Comparison of ENCODE assay signal across 8 mouse cellular contexts in genomic region chr3:90623435-90624071, GRCm38 (mm10). TPM values are rescaled to one million over a fixed set of nuclear protein-coding genes. Genes with fewer than 3 reads are reported as not detected.
DNase-seq lines count a peak whose midpoint lies in the region; ATAC-seq lines count a peak whose summit lies in the region.
"Had no signal": no experiment of that assay in that cellular context is flagged by ENCODE, and none has a peak within 500 bp of the region (broad histone marks: within the 10 kb centered on the region; RNA-seq: fewer than 3 reads in every experiment).

No protein-coding gene starts in this region.

- peak; percentile 56; the same call in 1 of the 2 replicates for ATAC-seq in hindbrain, embryonic 11.5 days (ENCODE audit: low FRiP score)
- 0 out of 2 replicates have a peak, but pooled peaks have one; percentile 19 for ATAC-seq in limb, embryonic 15.5 days (ENCODE audit: insufficient number of reproducible peaks, low FRiP score, low TSS enrichment, low read depth)

- H3K4me1 ChIP-seq in hindbrain, embryonic 11.5 days (replicated peaks; ENCODE audit: control insufficient read depth, insufficient read depth, low read length): no peaks in the 10 kb centered on the region
- H3K4me1 ChIP-seq in limb, embryonic 15.5 days: peaks cover 11% of the 10 kb centered on the region

- no peaks in the 10 kb centered on the region for H3K9me3 ChIP-seq in hindbrain, embryonic 11.5 days (ENCODE audit: control insufficient read depth, low read length)
- H3K9me3 ChIP-seq in limb, embryonic 15.5 days: no peaks in the 10 kb centered on the region

- no peaks in the 10 kb centered on the region for H3K36me3 ChIP-seq in hindbrain, embryonic 11.5 days (ENCODE audit: control insufficient read depth, insufficient read depth, low read length)
- no peaks in the 10 kb centered on the region for H3K36me3 ChIP-seq in limb, embryonic 15.5 days

- H3K27me3 ChIP-seq in hindbrain, embryonic 11.5 days (ENCODE audit: control insufficient read depth, insufficient read depth, low read length): no peaks in the 10 kb centered on the region
- no peaks in the 10 kb centered on the region for H3K27me3 ChIP-seq in limb, embryonic 15.5 days

- no peak overlapping the region for H3K27ac ChIP-seq in hindbrain, embryonic 11.5 days (ENCODE audit: low read depth, low read length)
- H3K27ac ChIP-seq in limb, embryonic 15.5 days: peak overlapping the region; percentile 57; the same call in 1 of the 2 replicates
- H3K27ac ChIP-seq: liver, embryonic 14.5 days had no signal

- 6% methylated on average over 2 of the region's 2 CpGs for WGBS in hindbrain, embryonic 11.5 days
- 9% methylated on average over 2 of the region's 2 CpGs for WGBS in limb, embryonic 15.5 days

- no peak overlapping the region for H3K4me2 ChIP-seq in hindbrain, embryonic 11.5 days (replicated peaks; ENCODE audit: low read depth, low read length)
- H3K4me2 ChIP-seq in limb, embryonic 15.5 days: no peak overlapping the region

- no peak overlapping the region for H3K9ac ChIP-seq in hindbrain, embryonic 11.5 days (ENCODE audit: low read depth, low read length)
- no peak overlapping the region for H3K9ac ChIP-seq in limb, embryonic 15.5 days
- H3K9ac ChIP-seq: liver, embryonic 14.5 days had no signal

- no peak overlapping the region for H3K4me3 ChIP-seq in hindbrain, embryonic 11.5 days (ENCODE audit: low read depth, low read length)
- no peak overlapping the region for H3K4me3 ChIP-seq in limb, embryonic 15.5 days

- DNase-seq in urinary bladder, postnatal 4 days (ENCODE audit: low spot score in 2 of 2): peak; percentile 70 to 83
- DNase-seq in urinary bladder, postnatal 25 days (ENCODE audit: low spot score): no peak
- peak; percentile 46 for DNase-seq in embryo, embryonic 10 days (ENCODE audit: low spot score)
- peak; percentile 48 for DNase-seq in hindbrain, embryonic 11.5 days (ENCODE audit: low spot score)
- peak; percentile 73 for DNase-seq in ovary, postnatal 36 days (ENCODE audit: low spot score)
- no peak for DNase-seq in spleen, adult 18-20 months

RNA-seq across cellular contexts. Expression of gene S100a6, which starts 10.9 kb away (rescaled TPM):
- 23.5 and 25.9 TPM in 2 replicates for polyA plus RNA-seq in hindbrain, embryonic 11.5 days (2014; fragmentation: Nextera tagmentation; extraction: Ambion mirVana)
- 481 and 553 TPM in 2 replicates for polyA plus RNA-seq in limb, embryonic 15.5 days (2015; fragmentation: Nextera tagmentation; extraction: Ambion mirVana)

RNA-seq across cellular contexts. Expression of gene S100a5, which starts 15.2 kb away (rescaled TPM):
- not detected in 2 replicates for polyA plus RNA-seq in hindbrain, embryonic 11.5 days (2014; fragmentation: Nextera tagmentation; extraction: Ambion mirVana)
- not detected in 2 replicates for polyA plus RNA-seq in limb, embryonic 15.5 days (2015; fragmentation: Nextera tagmentation; extraction: Ambion mirVana)
- polyA plus RNA-seq: liver, embryonic 14.5 days had no signal

RNA-seq across cellular contexts. Expression of gene S100a4, which starts 20.0 kb away (rescaled TPM):
- polyA plus RNA-seq in hindbrain, embryonic 11.5 days (2014; fragmentation: Nextera tagmentation; extraction: Ambion mirVana): 0.91 and 1.4 TPM in 2 replicates
- 21.0 and 29.6 TPM in 2 replicates for polyA plus RNA-seq in limb, embryonic 15.5 days (2015; fragmentation: Nextera tagmentation; extraction: Ambion mirVana)

RNA-seq across cellular contexts. Expression of gene Gm42674, which starts 21.8 kb away (rescaled TPM):
- not detected in 2 replicates for polyA plus RNA-seq in hindbrain, embryonic 11.5 days (2014; fragmentation: Nextera tagmentation; extraction: Ambion mirVana)
- polyA plus RNA-seq in limb, embryonic 15.5 days (2015; fragmentation: Nextera tagmentation; extraction: Ambion mirVana): not detected in 2 replicates
- polyA plus RNA-seq: liver, embryonic 14.5 days had no signal

RNA-seq across cellular contexts. Expression of gene S100a7a, which starts 30.3 kb away (rescaled TPM):
- polyA plus RNA-seq in hindbrain, embryonic 11.5 days (2014; fragmentation: Nextera tagmentation; extraction: Ambion mirVana): not detected in 2 replicates
- polyA plus RNA-seq in limb, embryonic 15.5 days (2015; fragmentation: Nextera tagmentation; extraction: Ambion mirVana): 8.4 and 9.6 TPM in 2 replicates
- polyA plus RNA-seq: liver, embryonic 14.5 days had no signal

Comparison
In these comparisons a context has a peak if more than half of its experiments do, and no peak if none do; other contexts are left out.
1. DNase-seq: peak in urinary bladder, postnatal 4 days (2 of 2), embryo, embryonic 10 days (single experiment), hindbrain, embryonic 11.5 days (single experiment) and ovary, postnatal 36 days (single experiment); none in urinary bladder, postnatal 25 days (single experiment) and spleen, adult 18-20 months (0 of 2).
2. RNA of gene S100a6, which starts 10.9 kb away (polyA plus RNA-seq): 481 to 553 TPM in limb, embryonic 15.5 days; 23.5 to 25.9 TPM in hindbrain, embryonic 11.5 days; every median in the first group is over 10 times any median in the second.